Mouse (Mus musculus) heart, postnatal 0 days (tissue): ENCODE measurements around the gene Mettl21a.

Source experiments
- CTCF ChIP-seq: IDR thresholded peaks from 2 replicates; pipeline ENCODE4 v1.5.1; 2016; ENCODE audit warnings: antibody characterized with exemption, control low read depth, low read depth
- EP300 ChIP-seq: IDR thresholded peaks from 2 replicates; pipeline ENCODE4 v1.6.1; 2016; ENCODE audit warnings: antibody characterized with exemption, low read depth

GRCm38 (mm10) chr1:64615531-64615991, 1.5 kb downstream of the Mettl21a start:
- TF ChIP-seq EP300 (no peak), CTCF (no peak)
